Mouse (Mus musculus): ENCODE measurements around the gene Gipc3.

GRCm38 (mm10) chr10:81314201-81314600 lies 28.9 kb downstream of the Gipc3 start:
- TF ChIP-seq POLR2A (IDR thresholded peaks at IDR 0.05; ENCODE audit: extremely low read depth, insufficient read depth, low read length): no peak
- no peak for TF ChIP-seq CTCF (IDR thresholded peaks at IDR 0.05; ENCODE audit: low read depth, low read length)

Data from liver, adult 2 months (tissue).